Mouse (Mus musculus) MEL (cell line): ENCODE results near the gene 1700015G11Rik. TPM values are rescaled to one million over a fixed set of nuclear protein-coding genes. Genes with fewer than 3 reads are reported as not detected.

Experiments
- DNase-seq: peaks from one replicate; pipeline ENCODE4 v3.0.0; 2011; ENCODE audit warnings: low read depth, low spot score
- H3K27ac ChIP-seq: 2 replicates; pipeline ENCODE4 v1.5.1; 2012; ENCODE audit warnings: low read depth, mild to moderate bottlenecking, control low read depth, low read length, moderate library complexity; ENCODE audit not compliant: control insufficient read depth
- H3K27me3 ChIP-seq, 2 experiments: fragments of 150-350 bp in 1 of 2; sonication (generic) in 1 of 2; 2 replicates each; pipeline ENCODE4 v1.6.1; 2012; ENCODE audit warnings: low read length in 2 of 2, mild to moderate bottlenecking in 2 of 2, improper control_type of control experiment in 1 of 2, moderate library complexity in 1 of 2; ENCODE audit not compliant: insufficient read depth in 2 of 2, control insufficient read depth in 1 of 2
- H3K36me3 ChIP-seq, 2 experiments: 2 replicates each; pipeline ENCODE4 v1.6.1; 2012 to 2014; ENCODE audit warnings: low read length in 2 of 2, improper control_type of control experiment in 1 of 2, inconsistent platforms in 1 of 2, mild to moderate bottlenecking in 1 of 2; ENCODE audit not compliant: insufficient read depth in 2 of 2, control insufficient read depth in 1 of 2
- H3K4me1 ChIP-seq, 2 experiments: fragments of 150-350 bp in 1 of 2; sonication (generic) in 1 of 2; 2 replicates each; pipeline ENCODE4 v1.6.1; 2012; ENCODE audit warnings: low read length in 2 of 2, improper control_type of control experiment in 1 of 2, mild to moderate bottlenecking in 1 of 2; ENCODE audit not compliant: insufficient read depth in 2 of 2, control insufficient read depth in 1 of 2
- H3K4me3 ChIP-seq, 2 experiments: fragments of 150-350 bp in 1 of 2; sonication (generic) in 1 of 2; 2 replicates each; pipeline ENCODE4 v1.5.1; 2012; ENCODE audit warnings: low read depth in 2 of 2, low read length in 2 of 2, mild to moderate bottlenecking in 2 of 2, moderate library complexity in 2 of 2, control low read depth in 1 of 2, improper control_type of control experiment in 1 of 2; ENCODE audit not compliant: control insufficient read depth in 1 of 2, insufficient read depth in 1 of 2
- H3K79me2 ChIP-seq: 2 replicates; pipeline ENCODE4 v1.6.1; 2012; ENCODE audit warnings: mild to moderate bottlenecking, low read length, moderate library complexity; ENCODE audit not compliant: control insufficient read depth, poor library complexity, insufficient read depth
- H3K9ac ChIP-seq: 2 replicates; pipeline ENCODE4 v1.6.1; 2012; ENCODE audit warnings: low read depth, mild to moderate bottlenecking, control low read depth, low read length, moderate library complexity; ENCODE audit not compliant: control insufficient read depth, poor library complexity, severe bottlenecking
- H3K9me3 ChIP-seq: fragments of 150-350 bp; sonication (generic); replicated peaks from 2 replicates; pipeline ENCODE4 v1.6.1; 2012; ENCODE audit warnings: mild to moderate bottlenecking, low read length, improper control_type of control experiment, moderate library complexity; ENCODE audit not compliant: insufficient read depth
- BHLHE40 ChIP-seq: IDR thresholded peaks from 2 replicates; pipeline ENCODE4 v1.6.1; 2012; ENCODE audit warnings: low read depth, mild to moderate bottlenecking, inconsistent platforms, low read length, improper control_type of control experiment, borderline replicate concordance
- CHD1 ChIP-seq: IDR thresholded peaks from 2 replicates; pipeline ENCODE4 v1.6.1; 2012; ENCODE audit warnings: low read depth, mild to moderate bottlenecking, inconsistent platforms, low read length, improper control_type of control experiment
- CHD2 ChIP-seq: IDR thresholded peaks from 2 replicates; pipeline ENCODE4 v1.6.1; 2011; ENCODE audit warnings: low read length, improper control_type of control experiment
- CTCF ChIP-seq, 3 experiments: IDR thresholded peaks in 2 of 3; conservative IDR thresholded peaks in 1 of 3; 2 replicates each; pipeline ENCODE4 v1.5.1; 2011 to 2012; ENCODE audit warnings: low read length in 3 of 3, low read depth in 2 of 3, mild to moderate bottlenecking in 2 of 3, improper control_type of control experiment in 1 of 3, inconsistent platforms in 1 of 3, mixed read lengths in 1 of 3, moderate library complexity in 1 of 3; ENCODE audit not compliant: control insufficient read depth in 1 of 3, insufficient read depth in 1 of 3, poor library complexity in 1 of 3, severe bottlenecking in 1 of 3
- ELF1 ChIP-seq: IDR thresholded peaks from 2 replicates; pipeline ENCODE4 v1.6.1; 2014; ENCODE audit warnings: low read depth, mild to moderate bottlenecking, inconsistent platforms, low read length, improper control_type of control experiment, moderate library complexity
- EP300 ChIP-seq, 2 experiments: IDR thresholded peaks; 2 replicates each; pipeline ENCODE4 v1.6.1; 2011; ENCODE audit warnings: improper control_type of control experiment in 2 of 2, low read length in 2 of 2, low read depth in 1 of 2, mild to moderate bottlenecking in 1 of 2
- GABPA ChIP-seq: IDR thresholded peaks from 2 replicates; pipeline ENCODE4 v1.6.1; 2012; ENCODE audit warnings: low read depth, mild to moderate bottlenecking, inconsistent platforms, low read length, improper control_type of control experiment, moderate library complexity
- GATA1 ChIP-seq: IDR thresholded peaks from 2 replicates; pipeline ENCODE4 v1.6.1; 2011; ENCODE audit warnings: low read depth, low read length, improper control_type of control experiment
- HCFC1 ChIP-seq: IDR thresholded peaks from 2 replicates; pipeline ENCODE4 v1.6.1; 2012; ENCODE audit warnings: low read depth, mild to moderate bottlenecking, inconsistent platforms, low read length, improper control_type of control experiment, moderate library complexity
- JUND ChIP-seq: IDR thresholded peaks from 2 replicates; pipeline ENCODE4 v1.6.1; 2011; ENCODE audit warnings: low read depth, mild to moderate bottlenecking, improper control_type of control experiment, low read length
- KAT2A ChIP-seq: conservative IDR thresholded peaks from 2 replicates; pipeline ENCODE4 v1.6.1; 2012; ENCODE audit warnings: low read depth, low read length, improper control_type of control experiment, inconsistent platforms
- MAFK ChIP-seq: IDR thresholded peaks from 2 replicates; pipeline ENCODE4 v1.6.1; 2011; ENCODE audit warnings: low read depth, mild to moderate bottlenecking, low read length, improper control_type of control experiment, borderline replicate concordance
- MAX ChIP-seq: IDR thresholded peaks from 2 replicates; pipeline ENCODE4 v1.6.1; 2011; ENCODE audit warnings: low read length, improper control_type of control experiment
- MAZ ChIP-seq: IDR thresholded peaks from 2 replicates; pipeline ENCODE4 v1.6.1; 2012; ENCODE audit warnings: low read depth, mild to moderate bottlenecking, inconsistent platforms, low read length, improper control_type of control experiment
- MXI1 ChIP-seq: IDR thresholded peaks from 2 replicates; pipeline ENCODE4 v1.6.1; 2011; ENCODE audit warnings: mild to moderate bottlenecking, low read depth, low read length, improper control_type of control experiment
- MYB ChIP-seq: IDR thresholded peaks from 2 replicates; pipeline ENCODE4 v1.6.1; 2011; ENCODE audit warnings: mild to moderate bottlenecking, low read depth, low read length, improper control_type of control experiment
- MYC ChIP-seq: IDR thresholded peaks from 2 replicates; pipeline ENCODE4 v1.6.1; 2011; ENCODE audit warnings: low read depth, mild to moderate bottlenecking, low read length, improper control_type of control experiment, moderate library complexity
- NELFE ChIP-seq: IDR thresholded peaks from 2 replicates; pipeline ENCODE4 v1.6.1; 2011; ENCODE audit warnings: low read depth, low read length, improper control_type of control experiment
- NRF1 ChIP-seq: IDR thresholded peaks from 2 replicates; pipeline ENCODE4 v1.6.1; 2014; ENCODE audit warnings: low read depth, mild to moderate bottlenecking, inconsistent platforms, low read length, improper control_type of control experiment, moderate library complexity; ENCODE audit not compliant: poor library complexity, insufficient read depth, severe bottlenecking
- POLR2A ChIP-seq, 2 experiments: IDR thresholded peaks; 2 replicates each; pipeline ENCODE4 v1.6.1; 2011 to 2012; ENCODE audit warnings: low read length in 2 of 2, mild to moderate bottlenecking in 2 of 2, control low read depth in 1 of 2, improper control_type of control experiment in 1 of 2, low read depth in 1 of 2, moderate library complexity in 1 of 2; ENCODE audit not compliant: control insufficient read depth in 1 of 2, insufficient read depth in 1 of 2, poor library complexity in 1 of 2
- POLR2AphosphoS2 ChIP-seq: IDR thresholded peaks from 2 replicates; pipeline ENCODE4 v1.6.1; 2011; ENCODE audit warnings: low read length, improper control_type of control experiment
- RAD21 ChIP-seq: IDR thresholded peaks from 2 replicates; pipeline ENCODE4 v1.6.1; 2011; ENCODE audit warnings: mild to moderate bottlenecking, low read depth, low read length, improper control_type of control experiment
- RCOR1 ChIP-seq: IDR thresholded peaks from 2 replicates; pipeline ENCODE4 v1.6.1; 2012; ENCODE audit warnings: low read depth, mild to moderate bottlenecking, inconsistent platforms, low read length, improper control_type of control experiment
- SIN3A ChIP-seq: IDR thresholded peaks from 2 replicates; pipeline ENCODE4 v1.6.1; 2012; ENCODE audit warnings: low read length, improper control_type of control experiment, inconsistent platforms
- SMC3 ChIP-seq: IDR thresholded peaks from 2 replicates; pipeline ENCODE4 v1.6.1; 2011; ENCODE audit warnings: low read depth, low read length, improper control_type of control experiment
- TAL1 ChIP-seq: IDR thresholded peaks from 2 replicates; pipeline ENCODE4 v1.6.1; 2012; ENCODE audit warnings: mild to moderate bottlenecking, inconsistent platforms, low read length, moderate library complexity, mixed read lengths
- TCF12 ChIP-seq: IDR thresholded peaks from 2 replicates; pipeline ENCODE4 v1.6.1; 2014; ENCODE audit warnings: low read depth, mild to moderate bottlenecking, inconsistent platforms, low read length, improper control_type of control experiment, moderate library complexity
- UBTF ChIP-seq: IDR thresholded peaks from 2 replicates; pipeline ENCODE4 v1.6.1; 2012; ENCODE audit warnings: low read depth, mild to moderate bottlenecking, inconsistent platforms, low read length, improper control_type of control experiment, moderate library complexity, borderline replicate concordance; ENCODE audit not compliant: insufficient read depth
- USF1 ChIP-seq: IDR thresholded peaks from 2 replicates; pipeline ENCODE4 v1.6.1; 2014; ENCODE audit warnings: low read depth, mild to moderate bottlenecking, inconsistent platforms, low read length, improper control_type of control experiment, moderate library complexity
- USF2 ChIP-seq, 2 experiments: IDR thresholded peaks; 2 replicates each; pipeline ENCODE4 v1.6.1; 2011 to 2012; ENCODE audit warnings: improper control_type of control experiment in 2 of 2, low read length in 2 of 2, borderline replicate concordance in 1 of 2, inconsistent platforms in 1 of 2, low read depth in 1 of 2, mild to moderate bottlenecking in 1 of 2; ENCODE audit not compliant: insufficient read depth in 1 of 2
- ZC3H11A ChIP-seq: IDR thresholded peaks from 2 replicates; pipeline ENCODE4 v1.6.1; 2012; ENCODE audit warnings: low read depth, mild to moderate bottlenecking, inconsistent platforms, low read length, improper control_type of control experiment
- ZMIZ1 ChIP-seq: IDR thresholded peaks from 2 replicates; pipeline ENCODE4 v1.6.1; 2012; ENCODE audit warnings: low read depth, mild to moderate bottlenecking, inconsistent platforms, low read length, improper control_type of control experiment, moderate library complexity
- polyA plus RNA-seq, 2 experiments: library from polyadenylated mRNA; stranded (reverse) in 1 of 2; unstranded in 1 of 2; fragments of >175 nt in 1 of 2; fragments of >200 nt in 1 of 2; gene quantifications; 2 replicates each; pipeline versions ENCODE4 v1.2.1 to v1.2.4; 2012; ENCODE audit warnings: low replicate concordance in 2 of 2, low read depth in 1 of 2; ENCODE audit not compliant: insufficient read length in 2 of 2, insufficient read depth in 1 of 2, missing spikeins in 1 of 2
- total RNA-seq: library from RNA; depleted of rRNA; stranded (reverse); fragments of 300-350 nt; gene quantifications from 2 replicates; pipeline ENCODE4 v1.2.3, GENCODE M21; 2012

The 1700015G11Rik gene
- total and polyA plus RNA-seq, 3 experiments: not detected

DNA sequence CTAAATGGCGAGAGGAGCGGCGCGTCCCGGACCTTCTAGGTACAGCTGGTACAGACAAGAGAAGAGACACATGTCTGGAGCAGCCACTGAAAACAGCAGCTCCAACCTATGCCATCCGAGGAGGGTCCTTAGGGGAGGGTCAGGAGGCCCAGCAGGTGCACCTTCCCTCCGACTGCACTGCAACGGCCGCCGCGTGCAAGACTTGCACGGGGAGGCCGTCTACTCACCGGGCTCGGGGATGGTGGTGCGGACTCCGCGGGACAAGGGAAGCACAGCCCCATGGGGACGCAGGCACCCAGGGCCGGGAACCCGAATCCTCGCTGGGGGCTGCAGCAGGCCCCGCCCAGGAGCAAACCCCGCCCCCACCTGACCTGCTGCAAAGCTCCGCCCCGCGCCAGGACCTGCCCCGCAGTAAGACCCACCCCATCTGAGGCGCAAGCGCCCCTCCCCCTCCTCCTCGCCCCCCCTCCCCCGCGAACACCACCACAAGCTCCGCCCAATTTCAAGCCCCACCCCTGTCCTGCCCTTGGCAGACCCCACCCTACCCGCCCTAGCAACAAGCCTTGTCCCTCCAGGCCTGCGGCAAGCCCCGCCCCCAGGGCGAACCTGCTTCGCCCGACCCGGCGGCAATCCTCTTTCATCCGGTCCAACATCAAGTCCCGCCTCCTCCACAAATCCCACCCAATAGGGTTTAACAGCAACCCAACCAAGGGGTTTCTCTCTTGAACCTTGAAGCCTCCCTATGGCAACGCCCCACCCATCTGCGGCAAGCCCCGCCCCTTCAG lies 9.8 kb downstream of the 1700015G11Rik start, which contains the start of gene Svip:
Gene Svip, minus strand, starts transcription at position 508 of the 785 bp plus-strand sequence.
- Histone ChIP-seq H3K27me3 (no peaks in the 10 kb centered on the region), H3K36me3 (peaks cover 0 to 11% of the 10 kb centered on the region in 2 experiments; a peak in 2 of 4 replicates), H3K79me2 (no peaks in the 10 kb centered on the region; the same call in 1 of the 2 replicates), H3K4me1 (peaks cover 9 to 11% of the 10 kb centered on the region in 2 experiments), H3K27ac (peak within 1 kb of the TSS; percentile 44), H3K4me3 (peak within 1 kb of the TSS; percentile 75 to 80), H3K9me3 (no peaks in the 10 kb centered on the region), H3K9ac (peak within 1 kb of the TSS; percentile 64)
- peak; percentile 29 to 44; a peak in 1 of 4 replicates for TF ChIP-seq POLR2A (IDR thresholded peaks at IDR 0.05; ENCODE audit: control insufficient read depth in 1 of 2, insufficient read depth in 1 of 2, low read depth in 1 of 2, low read length in 2 of 2, poor library complexity in 1 of 2)
- TF ChIP-seq TCF12: 0 out of 2 replicates have a peak, but pooled peaks have one; percentile 8
- no peak; the same call in 1 of the 2 replicates for TF ChIP-seq KAT2A
- no peak for TF ChIP-seq JUND
- no peak for TF ChIP-seq POLR2AphosphoS2
- no peak for TF ChIP-seq NELFE
- TF ChIP-seq TAL1: no peak
- TF ChIP-seq SIN3A: peak; percentile 37
- TF ChIP-seq GATA1: no peak
- no peak for TF ChIP-seq RCOR1
- no peak for TF ChIP-seq BHLHE40
- no peak for TF ChIP-seq MYB
- peak; percentile 68; the same call in 1 of the 2 replicates for TF ChIP-seq MAZ
- TF ChIP-seq MXI1: peak; percentile 47; the same call in 1 of the 2 replicates
- TF ChIP-seq SMC3: no peak
- TF ChIP-seq EP300 (IDR thresholded peaks at IDR 0.05; ENCODE audit: low read depth in 1 of 2, low read length in 2 of 2): no peak
- TF ChIP-seq USF2 (IDR thresholded peaks at IDR 0.05; ENCODE audit: borderline replicate concordance in 1 of 2, insufficient read depth in 1 of 2, low read depth in 1 of 2, low read length in 2 of 2): no peak
- no peak for TF ChIP-seq ZC3H11A
- TF ChIP-seq GABPA: no peak
- TF ChIP-seq HCFC1: peak; percentile 79
- TF ChIP-seq CHD1: no peak
- TF ChIP-seq MYC: no peak
- TF ChIP-seq CTCF (IDR thresholded peaks at IDR 0.05 in 2 of 3, conservative IDR thresholded peaks at IDR 0.05 in 1 of 3; ENCODE audit: control insufficient read depth in 1 of 3, insufficient read depth in 1 of 3, low read depth in 2 of 3, low read length in 3 of 3, poor library complexity in 1 of 3, severe bottlenecking in 1 of 3): no peak
- TF ChIP-seq ELF1: no peak
- peak; percentile 39; the same call in 1 of the 2 replicates for TF ChIP-seq USF1
- no peak for TF ChIP-seq NRF1
- no peak for TF ChIP-seq CHD2
- no peak for TF ChIP-seq UBTF
- TF ChIP-seq MAX: no peak
- no peak for TF ChIP-seq ZMIZ1
- no peak for TF ChIP-seq RAD21
- TF ChIP-seq MAFK: no peak
- peak; percentile 96 for DNase-seq
